8 mouse cellular contexts compared by ENCODE assay signal in genomic region chr2:148408761-148409120, GRCm38 (mm10). TPM values are rescaled to one million over a fixed set of nuclear protein-coding genes. Genes with fewer than 3 reads are reported as not detected.
DNase-seq lines count a peak whose midpoint lies in the region; ATAC-seq and TF ChIP-seq lines count a peak whose summit lies in the region.

No protein-coding gene starts in this region.

- peak overlapping the region; percentile 93 for H3K4me2 ChIP-seq in heart, embryonic 14.5 days (ENCODE audit: low read length)
- H3K4me2 ChIP-seq in midbrain, embryonic 13.5 days (replicated peaks): peak overlapping the region; percentile 62
- H3K4me2 ChIP-seq in midbrain, embryonic 16.5 days (ENCODE audit: low read length): no peak overlapping the region
- H3K4me2 ChIP-seq in limb, embryonic 14.5 days (replicated peaks; ENCODE audit: low read depth, low read length, severe bottlenecking): peak overlapping the region; percentile 77; the same call in 1 of the 2 replicates
- peak overlapping the region; percentile 79 for H3K4me2 ChIP-seq in stomach, postnatal 0 days (replicated peaks; ENCODE audit: low read depth)

- H3K27ac ChIP-seq in heart, embryonic 14.5 days (replicated peaks in 1 of 2; ENCODE audit: control insufficient read depth in 1 of 2, insufficient read depth in 1 of 2, low read depth in 2 of 2, low read length in 2 of 2): 0 out of 4 replicates have a peak overlapping the region, but pooled peaks of 1 of the 2 experiments have one; percentile 31
- no peak overlapping the region for H3K27ac ChIP-seq in midbrain, embryonic 13.5 days
- H3K27ac ChIP-seq in midbrain, embryonic 16.5 days (ENCODE audit: low read length): no peak overlapping the region
- H3K27ac ChIP-seq in limb, embryonic 14.5 days (replicated peaks; ENCODE audit: low read depth, low read length): no peak overlapping the region
- peak overlapping the region; percentile 71; the same call in 1 of the 2 replicates for H3K27ac ChIP-seq in stomach, postnatal 0 days (replicated peaks)

- H3K4me1 ChIP-seq in heart, embryonic 14.5 days (ENCODE audit: control insufficient read depth in 2 of 2, insufficient read depth in 2 of 2, low read length in 2 of 2): peaks cover 8 to 15% of the 10 kb centered on the region in 2 experiments; a peak in 3 of 4 replicates
- peaks cover 29% of the 10 kb centered on the region for H3K4me1 ChIP-seq in midbrain, embryonic 13.5 days (replicated peaks)
- peaks cover 23% of the 10 kb centered on the region for H3K4me1 ChIP-seq in midbrain, embryonic 16.5 days (ENCODE audit: control insufficient read depth, insufficient read depth, low read length)
- 0 out of 2 replicates have a peak, but pooled peaks cover 12% of the 10 kb centered on the region for H3K4me1 ChIP-seq in limb, embryonic 14.5 days (ENCODE audit: control insufficient read depth, insufficient read depth, low read length)
- H3K4me1 ChIP-seq in stomach, postnatal 0 days (replicated peaks; ENCODE audit: control insufficient read depth, insufficient read depth): peaks cover 5% of the 10 kb centered on the region

- H3K9ac ChIP-seq in heart, embryonic 14.5 days (ENCODE audit: low read length): peak overlapping the region; percentile 70; the same call in 1 of the 2 replicates
- H3K9ac ChIP-seq in midbrain, embryonic 13.5 days (replicated peaks): no peak overlapping the region
- no peak overlapping the region for H3K9ac ChIP-seq in midbrain, embryonic 16.5 days (ENCODE audit: low read depth, low read length)
- no peak overlapping the region for H3K9ac ChIP-seq in limb, embryonic 14.5 days (ENCODE audit: low read depth, low read length, severe bottlenecking)
- no peak overlapping the region for H3K9ac ChIP-seq in stomach, postnatal 0 days (ENCODE audit: low read length)

- intact Hi-C loops in heart, postnatal 14 days (cut with DNase I): loop anchor here (5.0 to 10.0 kb wide), 6 partner anchors 129 to 286 kb away; no protein-coding TSS in a partner anchor

- no peaks in the 10 kb centered on the region for H3K9me3 ChIP-seq in heart, embryonic 14.5 days (ENCODE audit: control insufficient read depth, low read length)
- H3K9me3 ChIP-seq in midbrain, embryonic 13.5 days: no peaks in the 10 kb centered on the region
- no peaks in the 10 kb centered on the region for H3K9me3 ChIP-seq in midbrain, embryonic 16.5 days (replicated peaks; ENCODE audit: control insufficient read depth, low read length, poor library complexity, severe bottlenecking)
- no peaks in the 10 kb centered on the region for H3K9me3 ChIP-seq in limb, embryonic 14.5 days (ENCODE audit: control insufficient read depth, low read length)
- no peaks in the 10 kb centered on the region for H3K9me3 ChIP-seq in stomach, postnatal 0 days (ENCODE audit: control insufficient read depth, low read length)

- H3K27me3 ChIP-seq in heart, embryonic 14.5 days (ENCODE audit: control insufficient read depth, insufficient read depth, low read length): peaks cover 28% of the 10 kb centered on the region
- H3K27me3 ChIP-seq in midbrain, embryonic 13.5 days: peaks cover 55% of the 10 kb centered on the region
- H3K27me3 ChIP-seq in midbrain, embryonic 16.5 days (ENCODE audit: control insufficient read depth, insufficient read depth, low read depth, low read length): peaks cover 44% of the 10 kb centered on the region
- H3K27me3 ChIP-seq in limb, embryonic 14.5 days (ENCODE audit: control insufficient read depth, insufficient read depth, low read length): peaks cover 40% of the 10 kb centered on the region
- 0 out of 2 replicates have a peak, but pooled peaks cover 2% of the 10 kb centered on the region for H3K27me3 ChIP-seq in stomach, postnatal 0 days (ENCODE audit: control insufficient read depth, insufficient read depth, low read length)

- TF ChIP-seq EP300 in stomach, postnatal 0 days (optimal IDR thresholded peaks at IDR 0.05): no peak

- TF ChIP-seq POLR2A in limb, embryonic 14.5 days (IDR thresholded peaks at IDR 0.05; ENCODE audit: borderline replicate concordance, extremely low read depth, insufficient read depth, insufficient read length): no peak

- H3K36me3 ChIP-seq in heart, embryonic 14.5 days (ENCODE audit: control insufficient read depth, insufficient read depth, low read length): no peaks in the 10 kb centered on the region
- H3K36me3 ChIP-seq in midbrain, embryonic 13.5 days: no peaks in the 10 kb centered on the region
- H3K36me3 ChIP-seq in midbrain, embryonic 16.5 days (ENCODE audit: control insufficient read depth, insufficient read depth, low read length): no peaks in the 10 kb centered on the region
- no peaks in the 10 kb centered on the region for H3K36me3 ChIP-seq in limb, embryonic 14.5 days (ENCODE audit: control insufficient read depth, insufficient read depth, low read length)
- no peaks in the 10 kb centered on the region for H3K36me3 ChIP-seq in stomach, postnatal 0 days (ENCODE audit: control insufficient read depth, insufficient read depth, low read length)

- TF ChIP-seq CTCF in stomach, postnatal 0 days (IDR thresholded peaks at IDR 0.05; ENCODE audit: low read depth): no peak

- 18% methylated on average over 6 of the region's 6 CpGs for WGBS in heart, embryonic 14.5 days
- 18% methylated on average over 6 of the region's 6 CpGs for WGBS in midbrain, embryonic 13.5 days
- 8% methylated on average over 6 of the region's 6 CpGs for WGBS in midbrain, embryonic 16.5 days
- WGBS in limb, embryonic 14.5 days: 23% methylated on average over 6 of the region's 6 CpGs
- 29% methylated on average over 6 of the region's 6 CpGs for WGBS in stomach, postnatal 0 days

- DNase-seq in heart, postnatal 14 days: no peak
- DNase-seq in limb, embryonic 14.5 days (ENCODE audit: low spot score): no peak
- no peak for DNase-seq in stomach, postnatal 0 days (ENCODE audit: low spot score)
- no peak for DNase-seq in adrenal gland, postnatal 36 days
- DNase-seq in layer of hippocampus, adult 11-12 months (ENCODE audit: low spot score): no peak

- H3K4me3 ChIP-seq in heart, embryonic 14.5 days (ENCODE audit: control insufficient read depth in 1 of 2, insufficient read depth in 1 of 2, low read depth in 1 of 2, low read length in 2 of 2): 0 out of 4 replicates have a peak overlapping the region, but pooled peaks of 1 of the 2 experiments have one; percentile 48
- H3K4me3 ChIP-seq in midbrain, embryonic 13.5 days (replicated peaks): no peak overlapping the region
- no peak overlapping the region for H3K4me3 ChIP-seq in midbrain, embryonic 16.5 days (ENCODE audit: low read depth, low read length)
- no peak overlapping the region for H3K4me3 ChIP-seq in limb, embryonic 14.5 days (replicated peaks; ENCODE audit: low read length)
- H3K4me3 ChIP-seq in stomach, postnatal 0 days (ENCODE audit: low read depth, low read length): peak overlapping the region; percentile 46

- no peak for ATAC-seq in heart, embryonic 14.5 days (ENCODE audit: insufficient number of reproducible peaks, insufficient read depth, low FRiP score, low read depth)
- no peak; the same call in 1 of the 2 replicates for ATAC-seq in midbrain, embryonic 13.5 days
- ATAC-seq in midbrain, embryonic 16.5 days: no peak
- ATAC-seq in limb, embryonic 14.5 days (ENCODE audit: low FRiP score, low read depth): no peak
- ATAC-seq in stomach, postnatal 0 days (ENCODE audit: low FRiP score, low TSS enrichment): no peak

RNA-seq across cellular contexts. Expression of gene Thbd, which starts 0.8 kb away (rescaled TPM):
- 13.6 and 20.0 TPM in 2 replicates for polyA plus RNA-seq in heart, embryonic 14.5 days (2014; fragmentation: Nextera tagmentation; extraction: Ambion mirVana)
- total RNA-seq in heart, postnatal 14 days (2021): 10 to 100 TPM; 59.9 to 68.8 TPM
- polyA plus RNA-seq in midbrain, embryonic 13.5 days (2015; fragmentation: Nextera tagmentation; extraction: Ambion mirVana): 4.5 and 4.8 TPM in 2 replicates
- 8.2 and 10.0 TPM in 2 replicates for polyA plus RNA-seq in midbrain, embryonic 16.5 days (2015; fragmentation: Nextera tagmentation; extraction: Ambion mirVana)
- 15.1 and 17.3 TPM in 2 replicates for polyA plus RNA-seq in limb, embryonic 14.5 days (2012; rRNA removed)
- 19.7 and 20.2 TPM in 2 replicates for polyA plus RNA-seq in limb, embryonic 14.5 days (2014; fragmentation: Nextera tagmentation; extraction: Ambion mirVana)
- 17.5 and 17.9 TPM in 2 replicates for polyA plus RNA-seq in stomach, postnatal 0 days (2015; fragmentation: Nextera tagmentation; extraction: Ambion mirVana)
- 10 to 100 TPM; 20.5 to 34.7 TPM for total RNA-seq in adrenal gland, postnatal 36 days (2021)

RNA-seq across cellular contexts. Expression of gene Sstr4, which starts 13.6 kb away (rescaled TPM):
- 0.78 and 1.5 TPM in 2 replicates for polyA plus RNA-seq in heart, embryonic 14.5 days (2014; fragmentation: Nextera tagmentation; extraction: Ambion mirVana)
- total RNA-seq in heart, postnatal 14 days (2021): 1 to 10 TPM in 1 of 2 experiments, under 1 TPM in 1; 0.72 to 1.4 TPM
- polyA plus RNA-seq in midbrain, embryonic 13.5 days (2015; fragmentation: Nextera tagmentation; extraction: Ambion mirVana): 0.79 and 1.5 TPM in 2 replicates
- 4.3 and 4.4 TPM in 2 replicates for polyA plus RNA-seq in midbrain, embryonic 16.5 days (2015; fragmentation: Nextera tagmentation; extraction: Ambion mirVana)
- 2.8 and 5.4 TPM in 2 replicates for polyA plus RNA-seq in limb, embryonic 14.5 days (2012; rRNA removed)
- polyA plus RNA-seq in limb, embryonic 14.5 days (2014; fragmentation: Nextera tagmentation; extraction: Ambion mirVana): 4.0 and 4.8 TPM in 2 replicates
- 0.31 and 0.49 TPM in 2 replicates for polyA plus RNA-seq in stomach, postnatal 0 days (2015; fragmentation: Nextera tagmentation; extraction: Ambion mirVana)
- total RNA-seq in adrenal gland, postnatal 36 days (2021): under 1 TPM in 1 of 2 experiments, not detected in 1; 0.36 TPM

RNA-seq across cellular contexts. Expression of gene Cd93, which starts 34.6 kb away (rescaled TPM):
- polyA plus RNA-seq in heart, embryonic 14.5 days (2014; fragmentation: Nextera tagmentation; extraction: Ambion mirVana): 31.2 and 32.0 TPM in 2 replicates
- total RNA-seq in heart, postnatal 14 days (2021): 100 to 1,000 TPM; 123 to 126 TPM
- polyA plus RNA-seq in midbrain, embryonic 13.5 days (2015; fragmentation: Nextera tagmentation; extraction: Ambion mirVana): 6.4 and 6.7 TPM in 2 replicates
- polyA plus RNA-seq in midbrain, embryonic 16.5 days (2015; fragmentation: Nextera tagmentation; extraction: Ambion mirVana): 7.2 and 7.4 TPM in 2 replicates
- 11.6 and 11.9 TPM in 2 replicates for polyA plus RNA-seq in limb, embryonic 14.5 days (2012; rRNA removed)
- polyA plus RNA-seq in limb, embryonic 14.5 days (2014; fragmentation: Nextera tagmentation; extraction: Ambion mirVana): 11.7 and 12.5 TPM in 2 replicates
- 3.9 and 4.3 TPM in 2 replicates for polyA plus RNA-seq in stomach, postnatal 0 days (2015; fragmentation: Nextera tagmentation; extraction: Ambion mirVana)
- 10 to 100 TPM; 24.2 to 55.3 TPM for total RNA-seq in adrenal gland, postnatal 36 days (2021)
